Mouse (Mus musculus): ENCODE data around the gene Arl4d. TPM values are rescaled to one million over a fixed set of nuclear protein-coding genes. Genes with fewer than 3 reads are reported as not detected.
A peak's percentile ranks its signal among the peaks of the same experiment; 100 is the strongest.
"Not testable (repeated sequence)": the region's sequence is repeated elsewhere in the genome, so short reads cannot be mapped to it uniquely, and the experiment has no call there.

Arl4d gene
- polyA plus RNA-seq, 1 experiment: 27.9 TPM

DNA sequence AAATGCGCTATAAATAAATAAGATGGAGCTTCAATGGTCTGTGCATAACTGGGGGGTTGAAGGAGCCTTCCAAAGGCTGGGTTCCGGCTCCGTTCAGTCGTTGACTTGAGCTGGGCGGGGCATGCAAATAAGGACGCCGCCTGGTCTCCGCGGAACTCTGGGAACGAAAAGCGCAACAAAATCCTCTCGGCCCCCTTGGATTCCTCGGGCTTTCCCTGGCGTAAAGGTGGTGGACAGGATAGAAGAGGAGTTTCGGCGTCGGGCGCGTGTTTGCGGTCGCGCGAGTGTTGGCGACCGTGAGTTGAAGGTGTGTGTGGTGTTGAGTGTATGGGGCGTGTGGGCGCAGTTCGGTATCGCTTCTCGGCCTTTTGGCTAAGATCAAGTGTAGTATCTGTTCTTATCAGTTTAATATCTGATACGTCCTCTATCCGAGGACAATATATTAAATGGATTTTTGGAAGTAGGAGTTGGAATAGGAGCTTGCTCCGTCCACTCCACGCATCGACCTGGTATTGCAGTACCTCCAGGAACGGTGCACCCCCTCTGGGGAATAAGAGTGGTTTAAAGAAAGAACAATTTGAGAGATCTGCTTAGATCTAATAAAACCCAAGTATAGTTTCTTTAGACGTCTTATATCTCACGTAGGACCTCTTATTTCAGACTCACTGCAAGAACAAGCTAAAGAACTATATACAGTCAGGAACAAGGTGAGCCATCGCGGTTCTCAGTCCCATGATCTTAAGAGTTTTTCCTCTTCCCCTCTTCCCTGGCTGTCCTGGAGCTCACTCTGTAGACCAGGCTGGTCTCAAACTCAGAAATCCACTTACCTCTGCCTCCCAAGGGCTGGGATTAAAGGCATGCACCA, 7.2 kb upstream of the Arl4d start:
- under 1% methylated on average over 38 of the region's 40 CpGs for WGBS
- H3K36me3 ChIP-seq (ENCODE audit: control insufficient read depth, insufficient read depth, low read length): not testable (repeated sequence)
- TF ChIP-seq POLR2A (IDR thresholded peaks at IDR 0.05; ENCODE audit: low read depth, low read length) (peak; percentile 73; the same call in 1 of the 2 replicates), CTCF (IDR thresholded peaks at IDR 0.05; ENCODE audit: extremely low read depth, insufficient read length, insufficient replicate concordance, low read depth, low read length) (peak; percentile 23; the same call in 1 of the 2 replicates)

DNA sequence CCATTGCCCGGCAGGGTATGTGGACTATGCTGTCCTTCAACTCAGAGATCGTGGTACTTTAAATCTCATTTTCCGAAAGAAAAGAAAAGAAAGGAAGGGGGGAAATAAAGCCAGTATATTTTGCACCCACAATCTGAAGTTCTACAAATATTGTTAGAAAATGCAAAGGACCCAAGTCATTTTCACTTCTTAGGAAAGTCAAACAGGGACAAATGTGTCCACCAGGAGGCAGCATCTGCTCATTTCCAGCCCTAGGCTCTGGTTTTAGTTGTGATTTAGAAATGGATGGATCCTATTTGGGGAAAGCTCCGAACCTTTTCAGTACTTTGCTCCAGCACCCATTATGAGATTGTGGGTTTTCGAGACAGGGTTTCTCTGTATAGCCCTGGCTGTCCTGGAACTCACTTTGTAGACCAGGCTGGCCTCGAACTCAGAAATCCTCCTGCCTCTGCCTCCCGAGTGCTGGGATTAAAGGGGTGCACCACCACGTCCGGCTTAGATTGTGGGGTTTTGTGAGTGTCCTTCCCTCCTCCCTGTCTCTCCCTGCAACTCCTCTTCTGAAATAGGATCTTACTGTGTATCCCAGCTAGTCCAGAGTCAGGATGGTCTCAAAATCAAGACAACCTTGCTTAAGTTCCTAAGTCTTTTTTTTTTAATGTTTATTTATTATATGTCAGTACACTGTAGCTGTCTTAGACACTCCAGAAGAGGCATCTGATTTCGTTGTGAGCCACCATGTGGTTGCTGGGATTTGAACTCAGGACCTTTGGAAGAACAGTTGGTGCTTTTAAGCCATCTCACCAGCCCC, 6.4 kb upstream of the Arl4d start:
- Histone ChIP-seq H3K4me1 (ENCODE audit: control insufficient read depth, insufficient read depth, insufficient read length, low read length) (peaks cover 15% of the 10 kb centered on the region; the same call in 1 of the 2 replicates), H3K36me3 (ENCODE audit: control insufficient read depth, insufficient read depth, low read length) (no peaks in the 10 kb centered on the region), H3K4me3 (ENCODE audit: low read depth, low read length) (no peak overlapping the region), H3K27ac (ENCODE audit: insufficient read depth, low read depth, low read length) (peak overlapping the region; percentile 91), H3K27me3 (ENCODE audit: control insufficient read depth, insufficient read depth, low read length) (no peaks in the 10 kb centered on the region)
- WGBS: 22% methylated on average over 10 of the region's 10 CpGs
- TF ChIP-seq CTCF (IDR thresholded peaks at IDR 0.05; ENCODE audit: extremely low read depth, insufficient read length, insufficient replicate concordance, low read depth, low read length) (no peak), POLR2A (IDR thresholded peaks at IDR 0.05; ENCODE audit: low read depth, low read length) (no peak)

More for the DNA sequence above, 7.2 kb upstream of the Arl4d start:
- H3K4me1 ChIP-seq (ENCODE audit: control insufficient read depth, insufficient read depth, insufficient read length, low read length): peaks cover 12% of the 10 kb centered on the region; the same call in 1 of the 2 replicates
- H3K4me3 ChIP-seq (ENCODE audit: low read depth, low read length): peak overlapping the region; percentile 58
- H3K27me3 ChIP-seq (ENCODE audit: control insufficient read depth, insufficient read depth, low read length): not testable (repeated sequence)
- peak overlapping the region; percentile 91 for H3K27ac ChIP-seq (ENCODE audit: insufficient read depth, low read depth, low read length)

DNA sequence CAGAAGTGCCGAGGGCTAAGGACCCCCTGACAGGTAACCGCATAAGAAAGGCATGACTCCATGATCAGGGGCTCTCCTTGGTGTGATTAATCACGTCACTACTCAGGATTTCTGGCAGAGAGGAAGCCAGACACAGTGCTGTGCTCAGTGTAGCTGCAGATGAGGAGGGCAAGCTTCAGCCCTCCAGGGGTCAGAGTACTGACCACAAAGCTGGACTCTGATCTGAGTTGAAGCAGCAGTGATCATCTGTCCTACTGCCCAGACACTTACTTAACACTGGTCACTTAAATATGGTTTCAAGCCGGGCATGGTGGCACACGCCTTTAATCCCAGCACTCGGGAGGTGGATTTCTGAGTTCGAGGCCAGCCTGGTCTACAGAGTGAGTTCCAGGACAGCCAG, 4.2 kb upstream of the Arl4d start:
- TF ChIP-seq POLR2A (IDR thresholded peaks at IDR 0.05; ENCODE audit: low read depth, low read length) (no peak), CTCF (IDR thresholded peaks at IDR 0.05; ENCODE audit: extremely low read depth, insufficient read length, insufficient replicate concordance, low read depth, low read length) (no peak)
- no peaks in the 10 kb centered on the region for H3K36me3 ChIP-seq (ENCODE audit: control insufficient read depth, insufficient read depth, low read length)
- no peak overlapping the region for H3K27ac ChIP-seq (ENCODE audit: insufficient read depth, low read depth, low read length)
- H3K27me3 ChIP-seq (ENCODE audit: control insufficient read depth, insufficient read depth, low read length): no peaks in the 10 kb centered on the region
- H3K4me1 ChIP-seq (ENCODE audit: control insufficient read depth, insufficient read depth, insufficient read length, low read length): peaks cover 15% of the 10 kb centered on the region; the same call in 1 of the 2 replicates
- H3K4me3 ChIP-seq (ENCODE audit: low read depth, low read length): no peak overlapping the region
- WGBS: 75% methylated on average over 7 of the region's 7 CpGs

DNA sequence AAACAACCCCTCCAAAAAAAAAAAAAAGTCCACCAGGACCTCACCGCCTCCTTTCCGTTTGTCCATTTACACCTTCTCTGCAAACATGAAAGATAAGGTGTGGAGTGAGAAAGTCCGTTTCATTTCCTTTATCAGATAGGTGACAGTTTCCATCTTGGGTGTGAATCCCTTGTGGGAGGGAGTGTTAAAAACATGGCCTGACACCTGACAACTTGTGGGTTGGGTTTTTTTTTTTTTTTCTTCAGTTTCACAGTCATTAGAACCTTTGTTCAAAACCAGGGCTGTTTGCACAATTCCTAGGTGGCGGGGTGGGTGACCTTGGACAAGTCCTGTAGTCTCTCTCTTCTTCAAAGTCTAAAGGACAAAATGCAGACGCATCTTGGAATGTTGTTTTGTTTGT, 3.6 kb upstream of the Arl4d start:
- H3K4me1 ChIP-seq (ENCODE audit: control insufficient read depth, insufficient read depth, insufficient read length, low read length): peaks cover 16% of the 10 kb centered on the region
- peaks cover 4% of the 10 kb centered on the region for H3K36me3 ChIP-seq (ENCODE audit: control insufficient read depth, insufficient read depth, low read length)
- H3K27me3 ChIP-seq (ENCODE audit: control insufficient read depth, insufficient read depth, low read length): no peaks in the 10 kb centered on the region
- H3K4me3 ChIP-seq (ENCODE audit: low read depth, low read length): no peak overlapping the region
- no peak for TF ChIP-seq CTCF (IDR thresholded peaks at IDR 0.05; ENCODE audit: extremely low read depth, insufficient read length, insufficient replicate concordance, low read depth, low read length)
- no peak for TF ChIP-seq POLR2A (IDR thresholded peaks at IDR 0.05; ENCODE audit: low read depth, low read length)
- H3K27ac ChIP-seq (ENCODE audit: insufficient read depth, low read depth, low read length): no peak overlapping the region; the same call in 1 of the 2 replicates
- 18% methylated on average over 5 of the region's 5 CpGs for WGBS

DNA sequence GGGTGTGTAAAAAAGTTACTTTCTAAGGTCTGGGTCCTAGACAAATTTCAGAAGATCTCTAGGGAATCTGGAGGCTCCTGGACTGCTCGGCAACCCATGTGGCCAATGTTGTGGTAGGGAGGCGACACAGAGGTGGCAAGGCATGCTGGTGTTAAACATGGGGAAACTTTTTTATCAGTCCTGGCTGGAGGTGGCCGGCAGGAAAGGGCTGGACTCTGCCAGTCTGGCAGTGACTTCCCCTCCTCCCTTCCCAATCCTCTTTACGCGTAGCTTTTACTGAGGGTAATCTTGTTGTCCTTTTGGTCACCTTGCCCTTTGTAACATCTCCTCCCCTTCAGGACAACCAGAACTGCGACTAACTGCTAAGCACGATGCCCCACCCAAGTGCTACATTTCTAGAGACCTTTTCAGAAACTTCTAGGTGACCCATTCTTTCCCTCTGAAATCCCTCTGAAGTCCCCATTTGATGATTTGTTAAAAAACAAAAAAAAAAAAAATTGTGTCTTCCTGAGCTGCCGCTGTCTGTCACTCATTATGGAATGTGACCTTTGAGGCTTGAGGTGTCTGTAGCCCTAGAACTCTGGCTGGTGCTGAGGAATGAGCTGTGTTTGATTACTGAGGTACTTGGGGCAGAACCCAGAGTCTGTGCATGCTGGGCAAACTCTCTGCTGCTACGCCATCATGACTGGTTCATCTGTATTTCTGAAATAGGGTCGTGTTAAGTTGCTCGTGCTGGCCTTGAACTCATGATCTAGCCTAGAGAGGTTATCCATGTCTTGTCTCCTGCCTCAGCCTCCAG, 1.9 kb upstream of the Arl4d start:
- H3K4me1 ChIP-seq (ENCODE audit: control insufficient read depth, insufficient read depth, insufficient read length, low read length): peaks cover 14% of the 10 kb centered on the region
- no peak overlapping the region for H3K4me3 ChIP-seq (ENCODE audit: low read depth, low read length)
- H3K36me3 ChIP-seq (ENCODE audit: control insufficient read depth, insufficient read depth, low read length): peaks cover 9% of the 10 kb centered on the region
- peak overlapping the region; percentile 56 for H3K27ac ChIP-seq (ENCODE audit: insufficient read depth, low read depth, low read length)
- H3K27me3 ChIP-seq (ENCODE audit: control insufficient read depth, insufficient read depth, low read length): no peaks in the 10 kb centered on the region
- TF ChIP-seq POLR2A (IDR thresholded peaks at IDR 0.05; ENCODE audit: low read depth, low read length) (no peak), CTCF (IDR thresholded peaks at IDR 0.05; ENCODE audit: extremely low read depth, insufficient read length, insufficient replicate concordance, low read depth, low read length) (no peak)
- WGBS: 43% methylated on average over 11 of the region's 11 CpGs

DNA sequence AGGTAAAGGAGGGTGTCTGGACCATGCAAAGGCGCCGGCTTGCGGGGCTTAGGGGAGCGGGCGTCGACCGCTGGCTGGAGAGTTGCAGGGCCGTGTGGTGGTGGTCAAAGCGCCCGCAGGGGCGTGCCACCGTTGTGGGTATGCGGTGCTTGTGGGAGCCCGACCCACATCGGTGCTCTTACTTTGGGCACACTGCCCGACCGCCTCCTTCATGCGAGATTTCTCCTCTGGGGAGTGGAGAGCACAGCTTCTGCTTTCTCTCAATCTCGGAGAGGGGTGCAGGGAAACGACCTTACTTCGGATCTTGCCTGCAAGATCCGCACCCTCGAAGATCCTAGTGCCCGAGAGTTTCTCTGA, 273 bp downstream of the Arl4d start:
- Histone ChIP-seq H3K4me3 (ENCODE audit: low read depth, low read length) (peak overlapping the region; percentile 86), H3K27ac (ENCODE audit: insufficient read depth, low read depth, low read length) (peak overlapping the region; percentile 72), H3K4me1 (ENCODE audit: control insufficient read depth, insufficient read depth, insufficient read length, low read length) (peaks cover 26% of the 10 kb centered on the region), H3K27me3 (ENCODE audit: control insufficient read depth, insufficient read depth, low read length) (no peaks in the 10 kb centered on the region), H3K36me3 (ENCODE audit: control insufficient read depth, insufficient read depth, low read length) (peaks cover 9% of the 10 kb centered on the region)
- TF ChIP-seq CTCF (IDR thresholded peaks at IDR 0.05; ENCODE audit: extremely low read depth, insufficient read length, insufficient replicate concordance, low read depth, low read length) (no peak), POLR2A (IDR thresholded peaks at IDR 0.05; ENCODE audit: low read depth, low read length) (no peak)
- WGBS: 1% methylated on average over 24 of the region's 24 CpGs
